20 mouse cellular contexts compared by ENCODE assay signal in genomic region chr4:150362858-150363257, GRCm38 (mm10).
DNase-seq lines count a peak whose midpoint lies in the region; ATAC-seq and TF ChIP-seq lines count a peak whose summit lies in the region.
"Had no signal": no experiment of that assay in that cellular context is flagged by ENCODE, and none has a peak within 500 bp of the region (broad histone marks: within the 10 kb centered on the region; RNA-seq: fewer than 3 reads in every experiment).

No protein-coding gene starts in this region.

- 0 out of 2 replicates have a peak overlapping the region, but pooled peaks have one; percentile 40 for H3K9ac ChIP-seq in heart, embryonic 12.5 days
- no peak overlapping the region for H3K9ac ChIP-seq in kidney, postnatal 0 days (ENCODE audit: low read depth, low read length)
- H3K9ac ChIP-seq in liver, embryonic 12.5 days, result no peak overlapping the region
- no peak overlapping the region for H3K9ac ChIP-seq in stomach, embryonic 16.5 days (ENCODE audit: low read length)
- H3K9ac ChIP-seq: heart, embryonic 15.5 days; midbrain, embryonic 12.5 days; neural tube, embryonic 13.5 days had no signal

- H3K36me3 ChIP-seq in heart, embryonic 12.5 days, result no peaks in the 10 kb centered on the region
- H3K36me3 ChIP-seq in kidney, postnatal 0 days (ENCODE audit: insufficient read depth, low read length), result no peaks in the 10 kb centered on the region
- 0 out of 2 replicates have a peak, but pooled peaks cover 2% of the 10 kb centered on the region for H3K36me3 ChIP-seq in liver, embryonic 12.5 days
- H3K36me3 ChIP-seq in stomach, embryonic 16.5 days (ENCODE audit: control insufficient read depth, insufficient read depth, low read length), result no peaks in the 10 kb centered on the region
- H3K36me3 ChIP-seq: heart, embryonic 15.5 days; midbrain, embryonic 12.5 days; neural tube, embryonic 13.5 days had no signal

- 17% methylated on average over 5 of the region's 5 CpGs for WGBS in heart, embryonic 12.5 days
- 41% methylated on average over 5 of the region's 5 CpGs for WGBS in kidney, postnatal 0 days
- 47% methylated on average over 5 of the region's 5 CpGs for WGBS in liver, embryonic 12.5 days (ENCODE audit: insufficient replicate concordance)
- WGBS in stomach, embryonic 16.5 days, result 35% methylated on average over 5 of the region's 5 CpGs

- H3K27ac ChIP-seq in heart, embryonic 12.5 days (ENCODE audit: poor library complexity, severe bottlenecking), result peak overlapping the region; percentile 11; the same call in 1 of the 2 replicates
- peak overlapping the region; percentile 57; the same call in 1 of the 2 replicates for H3K27ac ChIP-seq in kidney, postnatal 0 days
- H3K27ac ChIP-seq in liver, embryonic 12.5 days, result peak overlapping the region; percentile 23; the same call in 1 of the 2 replicates
- peak overlapping the region; percentile 66 for H3K27ac ChIP-seq in stomach, embryonic 16.5 days (ENCODE audit: low read length)
- H3K27ac ChIP-seq: macrophage had no signal

- ATAC-seq in heart, embryonic 12.5 days (ENCODE audit: insufficient number of reproducible peaks, low FRiP score), result no peak
- no peak for ATAC-seq in kidney, postnatal 0 days (replicated peaks; ENCODE audit: low FRiP score, low read depth)
- no peak for ATAC-seq in liver, embryonic 12.5 days
- peak; percentile 26; the same call in 1 of the 2 replicates for ATAC-seq in stomach, embryonic 16.5 days (ENCODE audit: insufficient read depth, low FRiP score)
- ATAC-seq: hindbrain, embryonic 16.5 days had no signal

- DNase-seq in heart, adult 8-10 months (ENCODE audit: low spot score), result no peak
- DNase-seq in kidney, postnatal 0 days (ENCODE audit: low spot score), result no peak
- DNase-seq in kidney, adult 18-20 months, result no peak
- DNase-seq in layer of hippocampus, adult 9-11 months, result no peak
- no peak for DNase-seq in right cerebral cortex, postnatal 4 days
- DNase-seq: adrenal gland, adult 2 months; cerebellum, adult 9-11 months; gastrocnemius, postnatal 14 days; lung, adult 2 months; right cerebral cortex, postnatal 14 days; thymus, adult 18-20 months had no signal

- no peaks in the 10 kb centered on the region for H3K9me3 ChIP-seq in heart, embryonic 12.5 days (replicated peaks)
- H3K9me3 ChIP-seq in kidney, postnatal 0 days (replicated peaks; ENCODE audit: low read length), result no peaks in the 10 kb centered on the region
- H3K9me3 ChIP-seq in liver, embryonic 12.5 days (replicated peaks), result no peaks in the 10 kb centered on the region
- no peaks in the 10 kb centered on the region for H3K9me3 ChIP-seq in stomach, embryonic 16.5 days (replicated peaks; ENCODE audit: control insufficient read depth, low read length)
- H3K9me3 ChIP-seq: heart, embryonic 15.5 days; midbrain, embryonic 12.5 days; neural tube, embryonic 13.5 days had no signal

- no peak for TF ChIP-seq CTCF in kidney, postnatal 0 days (IDR thresholded peaks at IDR 0.05; ENCODE audit: low read depth)

- no peaks in the 10 kb centered on the region for H3K27me3 ChIP-seq in heart, embryonic 12.5 days (replicated peaks)
- H3K27me3 ChIP-seq in kidney, postnatal 0 days (ENCODE audit: insufficient read depth, low read length), result no peaks in the 10 kb centered on the region
- H3K27me3 ChIP-seq in liver, embryonic 12.5 days (replicated peaks), result no peaks in the 10 kb centered on the region
- no peaks in the 10 kb centered on the region for H3K27me3 ChIP-seq in stomach, embryonic 16.5 days (ENCODE audit: control insufficient read depth, insufficient read depth, low read length)
- H3K27me3 ChIP-seq: CH12.LX; heart, embryonic 15.5 days; midbrain, embryonic 12.5 days; neural tube, embryonic 13.5 days had no signal

- no peak overlapping the region for H3K4me3 ChIP-seq in heart, embryonic 12.5 days
- H3K4me3 ChIP-seq in kidney, postnatal 0 days (replicated peaks; ENCODE audit: low read depth, low read length), result no peak overlapping the region
- H3K4me3 ChIP-seq in liver, embryonic 12.5 days, result no peak overlapping the region
- no peak overlapping the region for H3K4me3 ChIP-seq in stomach, embryonic 16.5 days (replicated peaks; ENCODE audit: low read length)
- H3K4me3 ChIP-seq: heart, embryonic 15.5 days; midbrain, embryonic 12.5 days; neural tube, embryonic 13.5 days had no signal

- no peak overlapping the region for H3K4me2 ChIP-seq in heart, embryonic 12.5 days
- no peak overlapping the region for H3K4me2 ChIP-seq in kidney, postnatal 0 days (ENCODE audit: low read length)
- no peak overlapping the region for H3K4me2 ChIP-seq in liver, embryonic 12.5 days
- H3K4me2 ChIP-seq in stomach, embryonic 16.5 days (ENCODE audit: low read depth, low read length), result no peak overlapping the region; the same call in 1 of the 2 replicates
- H3K4me2 ChIP-seq: neural tube, embryonic 13.5 days had no signal

- peaks cover 38% of the 10 kb centered on the region for H3K4me1 ChIP-seq in heart, embryonic 12.5 days (replicated peaks)
- H3K4me1 ChIP-seq in kidney, postnatal 0 days (replicated peaks; ENCODE audit: insufficient read depth, low read length), result peaks cover 13% of the 10 kb centered on the region; the same call in 1 of the 2 replicates
- peaks cover 40% of the 10 kb centered on the region for H3K4me1 ChIP-seq in liver, embryonic 12.5 days
- H3K4me1 ChIP-seq in stomach, embryonic 16.5 days (ENCODE audit: control insufficient read depth, insufficient read depth, low read length), result peaks cover 12% of the 10 kb centered on the region

Comparison
In these comparisons a context has a peak if more than half of its experiments do, and no peak if none do; other contexts are left out.
1. H3K27ac ChIP-seq: peak in every context shown above with its lines; median percentile 66 in stomach, embryonic 16.5 days; 57 in kidney, postnatal 0 days; 23 in liver, embryonic 12.5 days; 11 in heart, embryonic 12.5 days.